Mouse (Mus musculus) c-Kit-positive CD71-negative TER-119-negative erythroid progenitor cells, embryonic 14.5 days (primary cell): ENCODE measurements around the gene Magohb.

Experiments used
- DNase-seq: peaks from one replicate; pipeline ENCODE4 v3.0.0-alpha.2; 2013; ENCODE audit warnings: low read depth

Magohb gene

GRCm38 (mm10) chr6:131262009-131262408 is 31.0 kb downstream of the Magohb start:
- no peak for DNase-seq

- DNase-seq = no peak
Measured at GRCm38 (mm10) chr6:131247206-131247605, 45.8 kb downstream of the Magohb start, which contains the start of gene Klra2. TSS of gene Klra2 (minus strand) at chr6:131247362.

- DNase-seq = no peak
Measured at GRCm38 (mm10) chr6:131245081-131245480, 48.0 kb downstream of the Magohb start.
